Mouse (Mus musculus): ENCODE data around the gene Cdhr5. TPM values are rescaled to one million over a fixed set of nuclear protein-coding genes. Genes with fewer than 3 reads are reported as not detected.

The Cdhr5 gene
- polyA plus RNA-seq, 1 experiment = 0.15 TPM

DNA sequence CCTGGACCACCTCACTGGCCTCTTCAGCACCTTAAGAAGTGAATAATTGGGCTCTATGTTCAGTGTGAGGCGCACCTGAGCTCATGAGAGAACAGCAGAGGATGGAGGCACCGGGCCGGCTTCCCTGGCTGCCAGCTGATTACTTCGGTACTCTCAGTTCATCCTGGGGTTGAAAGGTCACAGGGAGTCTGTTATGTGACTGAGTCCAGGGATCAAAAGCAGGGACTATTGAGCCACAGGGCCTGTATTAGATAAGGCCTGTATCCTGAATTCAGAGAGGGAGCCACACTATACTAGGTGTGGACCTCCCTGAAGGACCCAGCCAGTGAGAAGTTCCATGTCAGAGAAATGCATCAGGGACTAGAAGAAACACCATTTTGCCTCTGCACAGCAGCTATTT, 28.0 kb upstream of the Cdhr5 start:
- WGBS = 98% methylated on average over 4 of the region's 4 CpGs
- no peaks in the 10 kb centered on the region for H3K27me3 ChIP-seq (ENCODE audit: control insufficient read depth, insufficient read depth, low read length)
- DNase-seq (ENCODE audit: low read depth in 1 of 2, low spot score in 2 of 2) = no peak
- H3K4me1 ChIP-seq (ENCODE audit: control insufficient read depth, insufficient read depth, insufficient read length) = peaks cover 3% of the 10 kb centered on the region; the same call in 1 of the 2 replicates
- no peak overlapping the region for H3K27ac ChIP-seq (ENCODE audit: insufficient read depth, low read length)
- H3K4me3 ChIP-seq (ENCODE audit: extremely low read depth, insufficient read depth, insufficient read length) = no peak overlapping the region
- peaks cover 23% of the 10 kb centered on the region for H3K36me3 ChIP-seq (ENCODE audit: control insufficient read depth, insufficient read depth, low read length)
- TF ChIP-seq CTCF (IDR thresholded peaks at IDR 0.05; ENCODE audit: extremely low read depth, insufficient read depth, insufficient read length, insufficient replicate concordance) (no peak), POLR2A (IDR thresholded peaks at IDR 0.05; ENCODE audit: low read depth, low read length) (no peak)

DNA sequence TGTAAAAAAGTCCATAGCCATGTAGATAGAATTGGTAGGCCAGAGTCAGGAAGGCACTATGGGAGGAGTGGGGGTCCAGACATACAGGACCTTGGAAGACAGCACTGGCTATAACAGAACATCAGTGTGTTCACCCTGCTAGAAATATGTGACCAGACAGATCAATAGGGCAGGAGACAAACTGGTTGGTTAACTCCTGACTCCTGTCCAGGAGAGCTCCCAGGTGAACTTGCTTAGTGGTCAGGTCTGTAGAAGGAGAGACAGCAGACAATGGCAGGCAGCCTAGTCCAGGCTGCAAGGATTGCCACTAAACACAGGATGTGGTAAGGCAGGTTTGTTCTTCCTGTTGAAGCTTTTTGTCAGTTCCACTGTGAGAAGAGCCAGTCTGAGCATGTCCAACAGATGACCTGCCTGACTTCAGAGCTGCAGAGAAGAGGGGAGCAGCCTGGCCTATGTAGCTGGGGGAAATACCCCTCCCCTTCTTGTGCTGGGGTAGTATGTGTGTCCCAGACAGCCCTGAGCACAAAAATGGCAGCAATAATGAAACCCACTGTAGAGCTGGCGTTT, 26.2 kb upstream of the Cdhr5 start:
- TF ChIP-seq POLR2A (IDR thresholded peaks at IDR 0.05; ENCODE audit: low read depth, low read length) (no peak), CTCF (IDR thresholded peaks at IDR 0.05; ENCODE audit: extremely low read depth, insufficient read depth, insufficient read length, insufficient replicate concordance) (no peak)
- Histone ChIP-seq H3K4me1 (ENCODE audit: control insufficient read depth, insufficient read depth, insufficient read length) (peaks cover 3% of the 10 kb centered on the region; the same call in 1 of the 2 replicates), H3K36me3 (ENCODE audit: control insufficient read depth, insufficient read depth, low read length) (peaks cover 20% of the 10 kb centered on the region), H3K27ac (ENCODE audit: insufficient read depth, low read length) (peak overlapping the region; percentile 65), H3K4me3 (ENCODE audit: extremely low read depth, insufficient read depth, insufficient read length) (no peak overlapping the region), H3K27me3 (ENCODE audit: control insufficient read depth, insufficient read depth, low read length) (no peaks in the 10 kb centered on the region)
- WGBS = 50% methylated on average over 1 of the region's 1 CpGs
- peak in 1 of 2 experiments; percentile 12 for DNase-seq (ENCODE audit: low read depth in 1 of 2, low spot score in 2 of 2)

- 99% methylated on average over 9 of the region's 9 CpGs for WGBS
- TF ChIP-seq CTCF (IDR thresholded peaks at IDR 0.05; ENCODE audit: extremely low read depth, insufficient read depth, insufficient read length, insufficient replicate concordance) = no peak
- TF ChIP-seq POLR2A (IDR thresholded peaks at IDR 0.05; ENCODE audit: low read depth, low read length) = no peak
- Histone ChIP-seq H3K27me3 (ENCODE audit: control insufficient read depth, insufficient read depth, low read length) (no peaks in the 10 kb centered on the region), H3K27ac (ENCODE audit: insufficient read depth, low read length) (no peak overlapping the region), H3K4me3 (ENCODE audit: extremely low read depth, insufficient read depth, insufficient read length) (no peak overlapping the region), H3K36me3 (ENCODE audit: control insufficient read depth, insufficient read depth, low read length) (peaks cover 21% of the 10 kb centered on the region), H3K4me1 (ENCODE audit: control insufficient read depth, insufficient read depth, insufficient read length) (peaks cover 3% of the 10 kb centered on the region; the same call in 1 of the 2 replicates)
- DNase-seq (ENCODE audit: low read depth in 1 of 2, low spot score in 2 of 2) = no peak
These were observed 24.8 kb upstream of the Cdhr5 start for GRCm38 (mm10) chr7:141301386-141301785.

- no peak for DNase-seq (ENCODE audit: low read depth in 1 of 2, low spot score in 2 of 2)
These were observed 22.6 kb upstream of the Cdhr5 start for GRCm38 (mm10) chr7:141299175-141299574.

GRCm38 (mm10) chr7:141297926-141298650, 21.5 kb upstream of the Cdhr5 start:
- DNase-seq (ENCODE audit: low read depth in 1 of 2, low spot score in 2 of 2) = no peak
- 84% methylated on average over 3 of the region's 3 CpGs for WGBS
- Histone ChIP-seq H3K36me3 (ENCODE audit: control insufficient read depth, insufficient read depth, low read length) (peaks cover 7% of the 10 kb centered on the region), H3K27me3 (ENCODE audit: control insufficient read depth, insufficient read depth, low read length) (peaks cover 11% of the 10 kb centered on the region), H3K27ac (ENCODE audit: insufficient read depth, low read length) (no peak overlapping the region), H3K4me1 (ENCODE audit: control insufficient read depth, insufficient read depth, insufficient read length) (peaks cover 10% of the 10 kb centered on the region), H3K4me3 (ENCODE audit: extremely low read depth, insufficient read depth, insufficient read length) (no peak overlapping the region)
- TF ChIP-seq POLR2A (IDR thresholded peaks at IDR 0.05; ENCODE audit: low read depth, low read length) (no peak), CTCF (IDR thresholded peaks at IDR 0.05; ENCODE audit: extremely low read depth, insufficient read depth, insufficient read length, insufficient replicate concordance) (no peak)

More at GRCm38 (mm10) chr7:141299175-141299574, 22.6 kb upstream of the Cdhr5 start:
- peaks cover 5% of the 10 kb centered on the region for H3K27me3 ChIP-seq (ENCODE audit: control insufficient read depth, insufficient read depth, low read length)
- 94% methylated on average over 8 of the region's 8 CpGs for WGBS
- peaks cover 11% of the 10 kb centered on the region for H3K36me3 ChIP-seq (ENCODE audit: control insufficient read depth, insufficient read depth, low read length)
- peaks cover 7% of the 10 kb centered on the region for H3K4me1 ChIP-seq (ENCODE audit: control insufficient read depth, insufficient read depth, insufficient read length)
- no peak overlapping the region for H3K27ac ChIP-seq (ENCODE audit: insufficient read depth, low read length)
- no peak overlapping the region for H3K4me3 ChIP-seq (ENCODE audit: extremely low read depth, insufficient read depth, insufficient read length)
- TF ChIP-seq CTCF (IDR thresholded peaks at IDR 0.05; ENCODE audit: extremely low read depth, insufficient read depth, insufficient read length, insufficient replicate concordance) (no peak), POLR2A (IDR thresholded peaks at IDR 0.05; ENCODE audit: low read depth, low read length) (no peak)

GRCm38 (mm10) chr7:141294479-141294878, 17.9 kb upstream of the Cdhr5 start:
- no peak for DNase-seq (ENCODE audit: low read depth in 1 of 2, low spot score in 2 of 2)
- TF ChIP-seq POLR2A (IDR thresholded peaks at IDR 0.05; ENCODE audit: low read depth, low read length) = no peak
- no peak for TF ChIP-seq CTCF (IDR thresholded peaks at IDR 0.05; ENCODE audit: extremely low read depth, insufficient read depth, insufficient read length, insufficient replicate concordance)
- Histone ChIP-seq H3K27me3 (ENCODE audit: control insufficient read depth, insufficient read depth, low read length) (peaks cover 22% of the 10 kb centered on the region), H3K4me3 (ENCODE audit: extremely low read depth, insufficient read depth, insufficient read length) (peak overlapping the region; percentile 15; the same call in 1 of the 2 replicates), H3K36me3 (ENCODE audit: control insufficient read depth, insufficient read depth, low read length) (peaks cover 1% of the 10 kb centered on the region; the same call in 1 of the 2 replicates), H3K4me1 (ENCODE audit: control insufficient read depth, insufficient read depth, insufficient read length) (peaks cover 13% of the 10 kb centered on the region), H3K27ac (ENCODE audit: insufficient read depth, low read length) (no peak overlapping the region)
- WGBS = 6% methylated on average over 22 of the region's 22 CpGs
